Mouse (Mus musculus) midbrain, postnatal 0 days (tissue): ENCODE results near the gene Dnah3. TPM values are rescaled to one million over a fixed set of nuclear protein-coding genes. Genes with fewer than 3 reads are reported as not detected.
A peak's percentile ranks its signal among the peaks of the same experiment; 100 is the strongest.

ENCODE experiments used
- ATAC-seq: fragments of 200-750 bp; cut with Nextera tagmentation; 2 replicates; pipeline ENCODE4 v1.8.0; 2017; ENCODE audit warnings: moderate number of reproducible peaks, mild to moderate bottlenecking, moderate TSS enrichment, moderate library complexity; ENCODE audit not compliant: low FRiP score
- DNase-seq: peaks from one replicate; pipeline ENCODE4 v3.0.0-alpha.2; 2015; ENCODE audit warnings: low spot score
- H3K27ac ChIP-seq: fragments of 300-500 bp; sonication (generic); 2 replicates; pipeline ENCODE4 v1.5.1; 2014; ENCODE audit warnings: low read depth, mild to moderate bottlenecking, low read length, mixed read lengths
- H3K27me3 ChIP-seq: fragments of 300-500 bp; sonication (generic); 2 replicates; pipeline ENCODE4 v1.6.1; 2014; ENCODE audit warnings: low read length, control low read depth, mixed read lengths; ENCODE audit not compliant: insufficient read depth
- H3K36me3 ChIP-seq: fragments of 300-500 bp; sonication (generic); 2 replicates; pipeline ENCODE4 v1.6.1; 2014; ENCODE audit warnings: low read length, control low read depth, mixed read lengths; ENCODE audit not compliant: insufficient read depth
- H3K4me1 ChIP-seq: fragments of 300-500 bp; sonication (generic); 2 replicates; pipeline ENCODE4 v1.6.1; 2014; ENCODE audit warnings: mild to moderate bottlenecking, control low read depth, antibody characterized with exemption, low read length, mixed read lengths; ENCODE audit not compliant: insufficient read depth
- H3K4me2 ChIP-seq: fragments of 300-500 bp; sonication (generic); 2 replicates; pipeline ENCODE4 v1.6.1; 2014; ENCODE audit warnings: low read depth, mild to moderate bottlenecking, low read length, mixed read lengths; ENCODE audit not compliant: poor library complexity, severe bottlenecking
- H3K4me3 ChIP-seq: fragments of 300-500 bp; sonication (generic); 2 replicates; pipeline ENCODE4 v1.5.1; 2014; ENCODE audit warnings: low read depth, mild to moderate bottlenecking, low read length, moderate library complexity
- H3K9ac ChIP-seq: fragments of 300-500 bp; sonication (generic); replicated peaks from 2 replicates; pipeline ENCODE4 v1.6.1; 2014; ENCODE audit warnings: mild to moderate bottlenecking, low read length, moderate library complexity, mixed read lengths; ENCODE audit not compliant: poor library complexity, severe bottlenecking
- H3K9me3 ChIP-seq: fragments of 300-500 bp; sonication (generic); 2 replicates; pipeline ENCODE4 v1.6.1; 2016; ENCODE audit warnings: low read length, control low read depth
- CTCF ChIP-seq: IDR thresholded peaks from 2 replicates; pipeline ENCODE4 v1.5.1; 2016; ENCODE audit warnings: antibody characterized with exemption, mild to moderate bottlenecking
- WGBS: fragments of 180-500 bp; shearing (Covaris S2); extraction: QIAGEN DNeasy Blood & Tissue Kit; methylation state at CpG from one replicate; pipeline ENCODE4 v1.1.7; 2014; 5-methylcytosine and 5-hydroxymethylcytosine counted together
- polyA plus RNA-seq: library from polyadenylated mRNA; unstranded; fragments of >200 nt; fragmentation: Nextera tagmentation; extraction: Ambion mirVana; gene quantifications from 2 replicates; pipeline ENCODE4 v1.2.1, GENCODE M21; 2015
- total RNA-seq: library from RNA; depleted of rRNA; stranded (reverse); fragments of >200 nt; gene quantifications from 2 replicates; pipeline ENCODE4 v1.2.3, GENCODE M21; 2014

Gene Dnah3
- total and polyA plus RNA-seq, 2 experiments from 2014 or later = 0.15 to 2.8 TPM

DNA sequence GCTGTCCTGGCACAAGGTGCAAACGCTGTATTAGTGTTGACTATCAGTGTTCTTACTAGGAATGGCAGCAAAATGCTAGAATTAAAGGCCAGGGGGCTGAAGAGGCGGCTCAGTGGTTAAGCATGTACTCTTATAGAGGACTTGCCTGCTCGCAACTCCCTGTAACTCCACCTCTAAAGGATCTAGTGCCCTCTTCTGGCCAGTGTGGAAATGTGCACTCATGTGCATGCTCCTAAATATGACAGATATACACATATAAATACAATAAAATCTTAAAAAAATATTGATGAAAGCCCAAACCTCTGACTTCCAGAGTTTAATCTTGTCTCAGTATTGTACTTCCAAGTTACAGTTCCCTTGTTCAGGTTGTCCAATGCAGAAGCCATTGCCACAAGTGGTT, 51.1 kb downstream of the Dnah3 start:
- ATAC-seq (no peak), DNase-seq (no peak)
- 93% methylated on average over 3 of the region's 3 CpGs for whole genome bisulfite sequencing
- Histone ChIP-seq H3K9ac (no peak overlapping the region), H3K4me2 (no peak overlapping the region), H3K4me3 (no peak overlapping the region), H3K27ac (no peak overlapping the region), H3K27me3 (no peaks in the 10 kb centered on the region), H3K4me1 (no peaks in the 10 kb centered on the region), H3K9me3 (no peaks in the 10 kb centered on the region), H3K36me3 (no peaks in the 10 kb centered on the region)
- peak; percentile 9; the same call in 1 of the 2 replicates for TF ChIP-seq CTCF

DNA sequence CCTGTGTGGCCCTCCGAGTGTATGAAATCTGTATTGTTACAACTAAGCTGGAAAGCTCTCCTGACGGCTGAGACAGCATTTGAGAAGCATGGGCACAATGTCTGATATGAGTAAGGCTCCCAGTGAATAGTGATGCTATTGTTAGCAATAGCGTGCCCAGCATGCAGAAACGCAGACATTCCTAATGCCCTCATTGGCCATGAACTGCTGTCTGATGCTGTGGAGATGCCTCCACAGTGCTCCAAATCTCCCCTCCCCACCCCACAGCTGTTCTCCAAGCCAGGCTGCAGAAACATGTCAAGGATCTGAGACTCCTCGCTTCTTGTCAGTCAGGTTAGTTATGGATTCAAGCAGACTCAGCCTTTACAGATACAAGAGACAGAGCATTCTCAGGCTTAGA, 58.7 kb downstream of the Dnah3 start:
- no peaks in the 10 kb centered on the region for H3K36me3 ChIP-seq
- H3K4me3 ChIP-seq = no peak overlapping the region
- no peak overlapping the region for H3K4me2 ChIP-seq
- H3K27me3 ChIP-seq = no peaks in the 10 kb centered on the region
- DNase-seq (peak; percentile 18), ATAC-seq (peak; percentile 44)
- no peak overlapping the region for H3K27ac ChIP-seq
- peaks cover 2% of the 10 kb centered on the region; the same call in 1 of the 2 replicates for H3K4me1 ChIP-seq
- no peak overlapping the region for H3K9ac ChIP-seq
- no peaks in the 10 kb centered on the region for H3K9me3 ChIP-seq
- WGBS = 31% methylated on average over 5 of the region's 5 CpGs
- no peak for TF ChIP-seq CTCF

DNA sequence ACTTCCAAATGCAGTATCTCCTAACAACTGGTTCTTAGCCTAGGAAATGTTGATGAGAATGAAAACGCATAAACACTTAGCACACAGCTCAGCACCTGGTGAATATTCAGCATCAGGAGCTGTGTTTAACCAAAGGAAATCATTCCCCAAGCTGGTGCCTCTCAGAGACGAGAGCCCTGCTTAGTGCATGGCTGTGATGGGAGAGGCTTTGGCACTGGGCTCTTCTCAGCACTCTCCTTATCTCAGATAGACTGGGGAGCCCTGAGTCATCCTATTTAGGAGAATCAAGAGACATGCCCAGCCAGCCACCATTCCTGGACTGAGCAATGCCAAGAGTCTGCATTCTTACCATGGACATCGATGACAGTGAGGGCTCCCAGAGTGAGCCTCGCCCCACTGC, 60.1 kb downstream of the Dnah3 start:
- peak overlapping the region; percentile 52 for H3K27ac ChIP-seq
- no peak overlapping the region for H3K4me3 ChIP-seq
- H3K27me3 ChIP-seq = no peaks in the 10 kb centered on the region
- 73% methylated on average over 4 of the region's 4 CpGs for WGBS
- no peaks in the 10 kb centered on the region for H3K9me3 ChIP-seq
- DNase-seq (no peak), ATAC-seq (peak; percentile 45)
- peaks cover 2% of the 10 kb centered on the region; the same call in 1 of the 2 replicates for H3K4me1 ChIP-seq
- H3K9ac ChIP-seq = no peak overlapping the region
- no peaks in the 10 kb centered on the region for H3K36me3 ChIP-seq
- no peak overlapping the region for H3K4me2 ChIP-seq
- TF ChIP-seq CTCF = no peak

DNA sequence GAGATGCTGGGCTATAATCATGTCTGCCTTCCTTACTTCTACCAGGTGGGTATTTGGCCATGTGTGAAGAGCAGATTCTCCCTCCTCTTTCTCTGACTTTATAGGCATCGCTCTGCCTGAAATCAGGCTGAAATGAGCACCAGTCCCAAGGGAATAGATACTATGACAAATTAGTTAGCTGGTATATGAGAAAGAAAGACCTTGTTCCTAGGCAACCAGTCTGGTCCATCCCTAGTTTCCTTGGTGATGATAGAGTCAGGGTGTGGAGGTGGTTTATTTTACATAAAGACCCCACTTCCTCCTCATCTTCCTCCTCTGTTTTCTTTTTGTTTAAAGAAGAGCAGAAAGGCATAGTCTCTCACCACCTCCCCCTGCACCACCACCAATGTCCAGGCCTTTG, 60.5 kb downstream of the Dnah3 start:
- Histone ChIP-seq H3K9me3 (no peaks in the 10 kb centered on the region), H3K4me1 (peaks cover 2% of the 10 kb centered on the region; the same call in 1 of the 2 replicates), H3K27me3 (no peaks in the 10 kb centered on the region), H3K4me3 (no peak overlapping the region), H3K4me2 (no peak overlapping the region), H3K36me3 (no peaks in the 10 kb centered on the region), H3K9ac (no peak overlapping the region), H3K27ac (peak overlapping the region; percentile 52)
- DNase-seq = peak; percentile 67
- WGBS = 52% methylated on average over 1 of the region's 1 CpGs
- no peak for TF ChIP-seq CTCF
- ATAC-seq = peak; percentile 85

DNA sequence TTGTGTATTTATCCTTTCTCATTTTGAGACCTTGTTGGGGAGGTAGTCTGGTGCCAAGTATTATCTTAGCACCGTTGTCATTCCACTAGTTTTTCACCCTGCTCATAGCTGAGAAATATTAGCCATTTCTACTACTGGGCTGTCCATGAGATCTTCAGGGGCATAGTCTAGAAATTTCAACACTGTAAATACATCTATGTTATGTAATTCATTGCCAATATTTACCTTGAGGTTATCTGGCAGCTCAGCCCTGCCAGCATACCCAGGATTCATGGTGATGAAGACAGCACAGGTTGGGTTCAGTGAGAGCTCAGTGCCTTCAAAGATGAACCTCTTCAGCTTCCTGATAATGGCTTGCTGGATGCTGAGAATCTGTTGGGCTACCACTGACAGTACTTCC, 66.4 kb downstream of the Dnah3 start:
- TF ChIP-seq CTCF = no peak
- no peak overlapping the region for H3K4me3 ChIP-seq
- H3K27me3 ChIP-seq = no peaks in the 10 kb centered on the region
- H3K4me2 ChIP-seq = no peak overlapping the region
- no peaks in the 10 kb centered on the region for H3K36me3 ChIP-seq
- H3K27ac ChIP-seq = no peak overlapping the region
- WGBS = 96% methylated on average over 1 of the region's 1 CpGs
- no peak for DNase-seq
- ATAC-seq = no peak
- no peaks in the 10 kb centered on the region for H3K4me1 ChIP-seq
- H3K9ac ChIP-seq = no peak overlapping the region
- H3K9me3 ChIP-seq = no peaks in the 10 kb centered on the region

DNA sequence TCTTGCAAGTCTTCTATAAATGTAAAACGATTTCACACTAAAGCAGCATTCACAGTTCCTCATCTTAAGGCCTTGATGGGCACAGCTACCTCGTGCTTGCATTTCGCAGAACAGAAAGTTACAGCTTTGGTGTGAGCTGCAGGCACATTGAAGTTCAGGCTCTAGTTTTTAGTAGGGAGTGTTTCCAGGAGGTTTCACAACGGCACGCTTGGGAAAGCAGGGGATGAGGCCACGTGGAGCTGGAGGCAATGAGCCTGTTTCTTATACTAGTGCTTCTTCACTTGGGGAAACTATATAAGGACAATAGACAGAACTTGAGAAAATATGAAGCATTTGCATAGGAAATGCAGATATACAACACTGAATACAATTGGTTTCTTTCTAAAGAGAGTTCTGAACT, 98.0 kb downstream of the Dnah3 start:
- H3K27me3 ChIP-seq = no peaks in the 10 kb centered on the region
- 72% methylated on average over 6 of the region's 6 CpGs for WGBS
- ATAC-seq = no peak
- H3K4me1 ChIP-seq = no peaks in the 10 kb centered on the region
- no peak overlapping the region for H3K4me2 ChIP-seq
- no peak for DNase-seq
- no peak overlapping the region for H3K9ac ChIP-seq
- no peak overlapping the region for H3K4me3 ChIP-seq
- no peak overlapping the region for H3K27ac ChIP-seq
- TF ChIP-seq CTCF = no peak
- H3K36me3 ChIP-seq = no peaks in the 10 kb centered on the region
- no peaks in the 10 kb centered on the region for H3K9me3 ChIP-seq
